Mouse (Mus musculus): ENCODE data around the gene Abhd17b.
"Not testable (repeated sequence)": the region's sequence is repeated elsewhere in the genome, so short reads cannot be mapped to it uniquely, and the experiment has no call there.

The Abhd17b gene

GRCm38 (mm10) chr19:21653172-21653981 is at the start of gene Abhd17b:
TSS of gene Abhd17b (plus strand) at chr19:21653185.
- no peak for DNase-seq (ENCODE audit: low read depth)

GRCm38 (mm10) chr19:21603836-21604235 is 49.1 kb upstream of the Abhd17b start:
- DNase-seq (ENCODE audit: low read depth): no peak

- no peak for DNase-seq (ENCODE audit: low read depth)
These were observed 47.7 kb upstream of the Abhd17b start for GRCm38 (mm10) chr19:21605294-21605693.

GRCm38 (mm10) chr19:21610240-21610639 is 42.7 kb upstream of the Abhd17b start:
- no peak for DNase-seq (ENCODE audit: low read depth)

- DNase-seq (ENCODE audit: low read depth): no peak
These were observed 41.7 kb upstream of the Abhd17b start for GRCm38 (mm10) chr19:21611297-21611696.

GRCm38 (mm10) chr19:21611725-21612575 is 41.0 kb upstream of the Abhd17b start:
- no peak for DNase-seq (ENCODE audit: low read depth)

GRCm38 (mm10) chr19:21615801-21616200 is 37.2 kb upstream of the Abhd17b start:
- DNase-seq (ENCODE audit: low read depth): no peak

- no peak for DNase-seq (ENCODE audit: low read depth)
These were observed 29.4 kb upstream of the Abhd17b start for GRCm38 (mm10) chr19:21623410-21624147.

GRCm38 (mm10) chr19:21624148-21624535 is 28.8 kb upstream of the Abhd17b start:
- no peak for DNase-seq (ENCODE audit: low read depth)

- DNase-seq (ENCODE audit: low read depth): no peak
These were observed 26.6 kb upstream of the Abhd17b start for GRCm38 (mm10) chr19:21626271-21626988.

- not testable (repeated sequence) for DNase-seq (ENCODE audit: low read depth)
These were observed 24.5 kb upstream of the Abhd17b start for GRCm38 (mm10) chr19:21628440-21628839.

GRCm38 (mm10) chr19:21629030-21629429 is 24.0 kb upstream of the Abhd17b start:
- DNase-seq (ENCODE audit: low read depth): no peak

GRCm38 (mm10) chr19:21629501-21629900 is 23.5 kb upstream of the Abhd17b start:
- no peak for DNase-seq (ENCODE audit: low read depth)

GRCm38 (mm10) chr19:21630656-21631331 is 22.2 kb upstream of the Abhd17b start:
- no peak for DNase-seq (ENCODE audit: low read depth)

GRCm38 (mm10) chr19:21635406-21635805 is 17.6 kb upstream of the Abhd17b start:
- DNase-seq (ENCODE audit: low read depth): no peak

- DNase-seq (ENCODE audit: low read depth): no peak
These were observed 16.1 kb upstream of the Abhd17b start for GRCm38 (mm10) chr19:21636907-21637306.

GRCm38 (mm10) chr19:21637672-21638071 is 15.3 kb upstream of the Abhd17b start:
- no peak for DNase-seq (ENCODE audit: low read depth)

GRCm38 (mm10) chr19:21643935-21644334 is 9.1 kb upstream of the Abhd17b start:
- DNase-seq (ENCODE audit: low read depth): no peak

- no peak for DNase-seq (ENCODE audit: low read depth)
These were observed 7.7 kb upstream of the Abhd17b start for GRCm38 (mm10) chr19:21645301-21645700.

- no peak for DNase-seq (ENCODE audit: low read depth)
These were observed 6.8 kb upstream of the Abhd17b start for GRCm38 (mm10) chr19:21646142-21646541.

- DNase-seq (ENCODE audit: low read depth): no peak
These were observed 1.3 kb upstream of the Abhd17b start for GRCm38 (mm10) chr19:21651664-21652063.

All from c-Kit-positive CD71-positive TER-119-negative erythroid progenitor cells, embryonic 14.5 days (primary cell).